Mouse (Mus musculus) kidney, postnatal 4 days (tissue): Measurements from ENCODE around the gene Spon1.

Experiments used
- DNase-seq, 2 experiments: peaks; one replicate each; pipeline ENCODE4 v3.0.0; 2021; ENCODE audit warnings: mixed read lengths in 2 of 2

Gene Spon1

GRCm38 (mm10) chr7:113780286-113780685 is 14.5 kb downstream of the Spon1 start:
- DNase-seq = no peak

GRCm38 (mm10) chr7:113791991-113792390 is 26.2 kb downstream of the Spon1 start:
- DNase-seq = no peak

- DNase-seq = no peak
Measured at GRCm38 (mm10) chr7:113792871-113793270, 27.1 kb downstream of the Spon1 start.

- peak in 1 of 2 experiments; percentile 21 for DNase-seq
Measured at GRCm38 (mm10) chr7:113795209-113795608, 29.4 kb downstream of the Spon1 start.

GRCm38 (mm10) chr7:113797134-113797533 is 31.3 kb downstream of the Spon1 start:
- DNase-seq = no peak

- DNase-seq = no peak
Measured at GRCm38 (mm10) chr7:113798605-113799255, 32.9 kb downstream of the Spon1 start.

GRCm38 (mm10) chr7:113809781-113810180 is 44.0 kb downstream of the Spon1 start:
- DNase-seq = no peak

GRCm38 (mm10) chr7:113811376-113812158 is 45.8 kb downstream of the Spon1 start:
- no peak for DNase-seq

GRCm38 (mm10) chr7:113814101-113814779 is 48.4 kb downstream of the Spon1 start:
- DNase-seq = no peak

GRCm38 (mm10) chr7:113815726-113816125 is 49.9 kb downstream of the Spon1 start:
- no peak for DNase-seq

GRCm38 (mm10) chr7:113816827-113817334 is 51.1 kb downstream of the Spon1 start:
- DNase-seq = no peak

GRCm38 (mm10) chr7:113818116-113818515 is 52.3 kb downstream of the Spon1 start:
- DNase-seq = no peak

GRCm38 (mm10) chr7:113820213-113820612 is 54.4 kb downstream of the Spon1 start:
- DNase-seq = peak; percentile 48 to 53

- DNase-seq = no peak
Measured at GRCm38 (mm10) chr7:113823026-113823425, 57.2 kb downstream of the Spon1 start.

GRCm38 (mm10) chr7:113824651-113825050 is 58.9 kb downstream of the Spon1 start:
- DNase-seq = no peak

- DNase-seq = no peak
Measured at GRCm38 (mm10) chr7:113825498-113826205, 59.9 kb downstream of the Spon1 start.

GRCm38 (mm10) chr7:113826510-113826909 is 60.7 kb downstream of the Spon1 start:
- no peak for DNase-seq

GRCm38 (mm10) chr7:113828122-113828571 is 62.3 kb downstream of the Spon1 start:
- DNase-seq = no peak

GRCm38 (mm10) chr7:113828576-113828975 is 62.8 kb downstream of the Spon1 start:
- no peak for DNase-seq

- DNase-seq = no peak
Measured at GRCm38 (mm10) chr7:113837151-113837550, 71.4 kb downstream of the Spon1 start.

- no peak for DNase-seq
Measured at GRCm38 (mm10) chr7:113839431-113839830, 73.6 kb downstream of the Spon1 start.

GRCm38 (mm10) chr7:113841521-113841920 is 75.7 kb downstream of the Spon1 start:
- no peak for DNase-seq

- no peak for DNase-seq
Measured at GRCm38 (mm10) chr7:113843150-113843549, 77.4 kb downstream of the Spon1 start.
